Mouse (Mus musculus) embryonic facial prominence, embryonic 12.5 days (tissue): ENCODE data around the gene Bmp4. TPM values are rescaled to one million over a fixed set of nuclear protein-coding genes. Genes with fewer than 3 reads are reported as not detected.
A peak's percentile ranks its signal among the peaks of the same experiment; 100 is the strongest.

Experiments
- ATAC-seq: fragments of 200-750 bp; cut with Nextera tagmentation; 2 replicates; pipeline ENCODE4 v1.8.0; 2017; ENCODE audit not compliant: insufficient number of reproducible peaks, insufficient read depth, low FRiP score, low TSS enrichment
- H3K27ac ChIP-seq: fragments of 300-500 bp; sonication (generic); 2 replicates; pipeline ENCODE4 v1.5.1; 2016; ENCODE audit warnings: mild to moderate bottlenecking
- H3K27me3 ChIP-seq: fragments of 300-500 bp; sonication (generic); 2 replicates; pipeline ENCODE4 v1.6.1; 2016; ENCODE audit warnings: mild to moderate bottlenecking, moderate library complexity
- H3K36me3 ChIP-seq: fragments of 300-500 bp; sonication (generic); 2 replicates; pipeline ENCODE4 v1.6.1; 2016; ENCODE audit warnings: mild to moderate bottlenecking
- H3K4me1 ChIP-seq: fragments of 300-500 bp; sonication (generic); 2 replicates; pipeline ENCODE4 v1.6.1; 2016
- H3K4me2 ChIP-seq: fragments of 300-500 bp; sonication (generic); replicated peaks from 2 replicates; pipeline ENCODE4 v1.6.1; 2016; ENCODE audit warnings: mild to moderate bottlenecking, moderate library complexity
- H3K4me3 ChIP-seq: fragments of 300-500 bp; sonication (generic); 2 replicates; pipeline ENCODE4 v1.5.1; 2016; ENCODE audit warnings: mild to moderate bottlenecking
- H3K9ac ChIP-seq: fragments of 300-500 bp; sonication (generic); 2 replicates; pipeline ENCODE4 v1.6.1; 2016; ENCODE audit warnings: mild to moderate bottlenecking, moderate library complexity
- H3K9me3 ChIP-seq: fragments of 300-500 bp; sonication (generic); 2 replicates; pipeline ENCODE4 v1.6.1; 2016; ENCODE audit warnings: mild to moderate bottlenecking, moderate library complexity
- WGBS: fragments of 180-500 bp; shearing (Covaris S2); methylation state at CpG from one replicate; pipeline ENCODE4 v1.1.7; 2016; 5-methylcytosine and 5-hydroxymethylcytosine counted together
- polyA plus RNA-seq: library from polyadenylated mRNA; unstranded; fragments of >200 nt; fragmentation: Nextera tagmentation; extraction: Ambion mirVana; gene quantifications from 2 replicates; pipeline ENCODE4 v1.2.1, GENCODE M21; 2016

The Bmp4 gene
- polyA plus RNA-seq, 1 experiment from 2014 or later: 45.7 TPM

DNA sequence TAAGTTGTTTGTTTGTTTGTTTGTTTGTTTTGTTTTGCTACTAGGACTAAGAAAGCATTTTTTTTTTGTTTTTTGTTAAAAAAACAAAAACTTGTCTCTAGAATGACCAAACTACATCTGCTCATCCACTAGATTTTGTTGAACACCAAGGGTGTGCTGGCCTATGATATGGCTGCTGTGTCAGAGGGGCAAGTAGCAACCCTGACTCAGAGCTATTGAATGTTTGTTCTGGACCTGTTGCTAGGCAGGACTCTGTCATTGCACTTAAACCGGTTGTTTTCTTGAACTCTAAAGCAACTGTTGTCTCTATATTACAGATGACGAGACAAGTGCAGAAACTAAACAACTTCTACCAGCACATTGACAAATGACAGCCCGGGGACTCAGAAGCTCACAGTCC is 17.9 kb upstream of the Bmp4 start:
- WGBS: 86% methylated on average over 3 of the region's 3 CpGs

GRCm38 (mm10) chr14:46399925-46400324 is 9.5 kb upstream of the Bmp4 start:
- Histone ChIP-seq H3K9ac (no peak overlapping the region), H3K4me2 (no peak overlapping the region), H3K4me1 (peaks cover 9% of the 10 kb centered on the region; the same call in 1 of the 2 replicates), H3K36me3 (no peaks in the 10 kb centered on the region), H3K27ac (no peak overlapping the region), H3K27me3 (peaks cover 28% of the 10 kb centered on the region), H3K9me3 (no peaks in the 10 kb centered on the region), H3K4me3 (no peak overlapping the region)
- 71% methylated on average over 2 of the region's 2 CpGs for WGBS
- no peak for ATAC-seq

More for the DNA sequence above, 17.9 kb upstream of the Bmp4 start:
- Histone ChIP-seq H3K27ac (no peak overlapping the region), H3K36me3 (no peaks in the 10 kb centered on the region), H3K9me3 (no peaks in the 10 kb centered on the region), H3K27me3 (peaks cover 6% of the 10 kb centered on the region; the same call in 1 of the 2 replicates), H3K4me3 (no peak overlapping the region), H3K9ac (no peak overlapping the region), H3K4me1 (no peaks in the 10 kb centered on the region), H3K4me2 (no peak overlapping the region)
- no peak for ATAC-seq

- Histone ChIP-seq H3K9me3 (no peaks in the 10 kb centered on the region), H3K4me3 (peak overlapping the region; percentile 27), H3K9ac (no peak overlapping the region), H3K27me3 (peaks cover 27% of the 10 kb centered on the region), H3K4me2 (peak overlapping the region; percentile 49), H3K36me3 (no peaks in the 10 kb centered on the region), H3K4me1 (peaks cover 9% of the 10 kb centered on the region; the same call in 1 of the 2 replicates), H3K27ac (no peak overlapping the region)
- ATAC-seq: no peak
- WGBS: 1% methylated on average over 27 of the region's 27 CpGs
Observed at GRCm38 (mm10) chr14:46398091-46398695, 7.7 kb upstream of the Bmp4 start.

DNA sequence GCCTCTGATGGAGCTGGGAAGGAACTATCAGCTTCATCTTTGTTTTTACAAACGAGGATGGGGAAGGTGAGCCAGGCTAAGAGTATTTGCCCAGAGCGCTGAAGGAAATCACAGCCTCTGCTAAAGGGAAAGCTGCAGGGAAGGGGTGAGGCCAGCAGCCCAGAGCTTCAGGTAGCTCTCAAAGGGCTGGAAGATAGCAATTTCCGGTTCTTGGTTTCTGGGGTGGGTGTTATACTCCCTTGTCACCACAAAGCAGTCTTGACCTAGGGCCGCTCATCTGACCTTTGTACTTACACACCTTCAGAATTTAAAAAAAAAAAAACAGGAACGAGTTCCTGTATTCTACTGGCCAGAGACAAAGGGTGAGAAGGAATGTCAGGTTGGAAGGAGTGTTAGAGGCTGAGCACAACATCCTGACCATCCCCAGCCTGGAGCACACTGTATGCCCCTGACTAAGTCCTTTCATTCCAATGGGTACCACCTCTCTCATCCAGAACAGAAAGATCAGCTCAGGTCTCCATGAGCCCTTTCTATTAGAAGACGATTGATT is 1.2 kb upstream of the Bmp4 start:
- H3K9me3 ChIP-seq: no peaks in the 10 kb centered on the region
- peaks cover 12% of the 10 kb centered on the region for H3K4me1 ChIP-seq
- WGBS: 48% methylated on average over 6 of the region's 6 CpGs
- H3K36me3 ChIP-seq: no peaks in the 10 kb centered on the region
- H3K4me2 ChIP-seq: no peak overlapping the region
- H3K9ac ChIP-seq: no peak overlapping the region
- H3K27me3 ChIP-seq: peaks cover 33% of the 10 kb centered on the region
- ATAC-seq: no peak
- no peak overlapping the region for H3K4me3 ChIP-seq
- H3K27ac ChIP-seq: no peak overlapping the region

GRCm38 (mm10) chr14:46389438-46390248 is 826 bp downstream of the Bmp4 start:
- WGBS: 6% methylated on average over 24 of the region's 24 CpGs
- H3K9ac ChIP-seq: peak overlapping the region; percentile 71
- ATAC-seq: no peak
- H3K27ac ChIP-seq: peak overlapping the region; percentile 63
- H3K4me2 ChIP-seq: peak overlapping the region; percentile 72
- peaks cover 33% of the 10 kb centered on the region for H3K27me3 ChIP-seq
- peak overlapping the region; percentile 60 for H3K4me3 ChIP-seq
- peaks cover 18% of the 10 kb centered on the region for H3K4me1 ChIP-seq
- no peaks in the 10 kb centered on the region for H3K9me3 ChIP-seq
- H3K36me3 ChIP-seq: no peaks in the 10 kb centered on the region

GRCm38 (mm10) chr14:46388636-46389035 is 1.8 kb downstream of the Bmp4 start:
- Histone ChIP-seq H3K27me3 (peaks cover 33% of the 10 kb centered on the region), H3K27ac (peak overlapping the region; percentile 93), H3K4me1 (peaks cover 25% of the 10 kb centered on the region), H3K4me2 (peak overlapping the region; percentile 72), H3K4me3 (peak overlapping the region; percentile 60), H3K36me3 (peaks cover 8% of the 10 kb centered on the region; the same call in 1 of the 2 replicates), H3K9me3 (no peaks in the 10 kb centered on the region), H3K9ac (peak overlapping the region; percentile 71)
- ATAC-seq: no peak
- 0% methylated on average over 27 of the region's 27 CpGs for WGBS

GRCm38 (mm10) chr14:46387821-46388481 is 2.5 kb downstream of the Bmp4 start:
- H3K27me3 ChIP-seq: peaks cover 33% of the 10 kb centered on the region
- peaks cover 25% of the 10 kb centered on the region for H3K4me1 ChIP-seq
- ATAC-seq: 0 out of 2 replicates have a peak, but pooled peaks have one; percentile 29
- H3K9me3 ChIP-seq: no peaks in the 10 kb centered on the region
- peak overlapping the region; percentile 72 for H3K4me2 ChIP-seq
- H3K9ac ChIP-seq: peak overlapping the region; percentile 71
- peak overlapping the region; percentile 60 for H3K4me3 ChIP-seq
- WGBS: under 1% methylated on average over 41 of the region's 41 CpGs
- H3K36me3 ChIP-seq: peaks cover 11% of the 10 kb centered on the region
- H3K27ac ChIP-seq: peak overlapping the region; percentile 93

- H3K4me2 ChIP-seq: peak overlapping the region; percentile 72
- peaks cover 16% of the 10 kb centered on the region for H3K36me3 ChIP-seq
- H3K9ac ChIP-seq: peak overlapping the region; percentile 71
- ATAC-seq: peak; percentile 74
- peak overlapping the region; percentile 93 for H3K27ac ChIP-seq
- H3K4me3 ChIP-seq: peak overlapping the region; percentile 60
- H3K4me1 ChIP-seq: peaks cover 27% of the 10 kb centered on the region
- H3K9me3 ChIP-seq: no peaks in the 10 kb centered on the region
- H3K27me3 ChIP-seq: peaks cover 28% of the 10 kb centered on the region
- WGBS: under 1% methylated on average over 27 of the region's 27 CpGs
Observed at GRCm38 (mm10) chr14:46387357-46387671, 3.2 kb downstream of the Bmp4 start.

- Histone ChIP-seq H3K36me3 (peaks cover 16% of the 10 kb centered on the region), H3K4me3 (peak overlapping the region; percentile 60), H3K27me3 (peaks cover 22% of the 10 kb centered on the region), H3K4me2 (peak overlapping the region; percentile 72), H3K4me1 (peaks cover 33% of the 10 kb centered on the region), H3K27ac (peak overlapping the region; percentile 88), H3K9ac (peak overlapping the region; percentile 67), H3K9me3 (no peaks in the 10 kb centered on the region)
- under 1% methylated on average over 28 of the region's 28 CpGs for WGBS
- ATAC-seq: no peak
Observed at GRCm38 (mm10) chr14:46386478-46387356, 3.8 kb downstream of the Bmp4 start.

GRCm38 (mm10) chr14:46385701-46386477 is 4.6 kb downstream of the Bmp4 start:
- Histone ChIP-seq H3K4me2 (peak overlapping the region; percentile 72), H3K27ac (peak overlapping the region; percentile 88), H3K4me3 (peak overlapping the region; percentile 60), H3K4me1 (peaks cover 40% of the 10 kb centered on the region), H3K36me3 (peaks cover 16% of the 10 kb centered on the region), H3K27me3 (peaks cover 16% of the 10 kb centered on the region), H3K9me3 (no peaks in the 10 kb centered on the region), H3K9ac (peak overlapping the region; percentile 67)
- WGBS: 1% methylated on average over 39 of the region's 39 CpGs
- ATAC-seq: no peak
